Mouse (Mus musculus): ENCODE data around the gene Ccdc57. TPM values are rescaled to one million over a fixed set of nuclear protein-coding genes. Genes with fewer than 3 reads are reported as not detected.

The Ccdc57 gene
- total and polyA plus RNA-seq, 3 experiments = 2.5 to 4.2 (median 2.8) TPM

GRCm38 (mm10) chr11:120823551-120823947 lies 109.1 kb downstream of the Ccdc57 start:
- DNase-seq (ENCODE audit: low spot score) (peak; percentile 75), ATAC-seq (ENCODE audit: extremely low read depth, insufficient number of reproducible peaks, low FRiP score, poor library complexity, severe bottlenecking) (no peak)
- no peaks in the 10 kb centered on the region for H3K9me3 ChIP-seq (replicated peaks)
- H3K36me3 ChIP-seq (replicated peaks) = peaks cover 57% of the 10 kb centered on the region
- TF ChIP-seq CTCF (IDR thresholded peaks at IDR 0.05; ENCODE audit: low read depth, low read length) (no peak), GATA1 (IDR thresholded peaks at IDR 0.05; ENCODE audit: borderline replicate concordance, low read length) (no peak), TAL1 (conservative IDR thresholded peaks at IDR 0.05; ENCODE audit: low read depth, low read length) (no peak), GATA2 (IDR thresholded peaks at IDR 0.05; ENCODE audit: borderline replicate concordance, low read depth, low read length) (no peak)
- peak overlapping the region; percentile 85 for H3K4me3 ChIP-seq (ENCODE audit: low read depth, low read length)
- peaks cover 70% of the 10 kb centered on the region for H3K4me1 ChIP-seq (ENCODE audit: insufficient read depth, low read depth, low read length)
- H3K27me3 ChIP-seq (ENCODE audit: insufficient read depth, low read length) = peaks cover 10% of the 10 kb centered on the region

GRCm38 (mm10) chr11:120822831-120823550 lies 109.7 kb downstream of the Ccdc57 start:
- DNase-seq (ENCODE audit: low spot score) (peak; percentile 53), ATAC-seq (ENCODE audit: extremely low read depth, insufficient number of reproducible peaks, low FRiP score, poor library complexity, severe bottlenecking) (no peak)
- peaks cover 62% of the 10 kb centered on the region for H3K36me3 ChIP-seq (replicated peaks)
- peaks cover 76% of the 10 kb centered on the region for H3K4me1 ChIP-seq (ENCODE audit: insufficient read depth, low read depth, low read length)
- H3K9me3 ChIP-seq (replicated peaks) = no peaks in the 10 kb centered on the region
- H3K27me3 ChIP-seq (ENCODE audit: insufficient read depth, low read length) = peaks cover 4% of the 10 kb centered on the region
- TF ChIP-seq CTCF (IDR thresholded peaks at IDR 0.05; ENCODE audit: low read depth, low read length) (no peak), GATA1 (IDR thresholded peaks at IDR 0.05; ENCODE audit: borderline replicate concordance, low read length) (no peak), POLR2AphosphoS5 (IDR thresholded peaks at IDR 0.05; ENCODE audit: insufficient replicate concordance, low read depth, low read length) (peak; percentile 66; the same call in 1 of the 2 replicates), GATA2 (IDR thresholded peaks at IDR 0.05; ENCODE audit: borderline replicate concordance, low read depth, low read length) (no peak), TAL1 (conservative IDR thresholded peaks at IDR 0.05; ENCODE audit: low read depth, low read length) (no peak)
- peak overlapping the region; percentile 85 for H3K4me3 ChIP-seq (ENCODE audit: low read depth, low read length)

- no peaks in the 10 kb centered on the region for H3K9me3 ChIP-seq (replicated peaks)
- ATAC-seq (ENCODE audit: extremely low read depth, insufficient number of reproducible peaks, low FRiP score, poor library complexity, severe bottlenecking) (no peak), DNase-seq (ENCODE audit: low spot score) (no peak)
- peak overlapping the region; percentile 85 for H3K4me3 ChIP-seq (ENCODE audit: low read depth, low read length)
- peaks cover 79% of the 10 kb centered on the region for H3K4me1 ChIP-seq (ENCODE audit: insufficient read depth, low read depth, low read length)
- TF ChIP-seq TAL1 (conservative IDR thresholded peaks at IDR 0.05; ENCODE audit: low read depth, low read length) (no peak), GATA2 (IDR thresholded peaks at IDR 0.05; ENCODE audit: borderline replicate concordance, low read depth, low read length) (no peak), GATA1 (IDR thresholded peaks at IDR 0.05; ENCODE audit: borderline replicate concordance, low read length) (no peak), CTCF (IDR thresholded peaks at IDR 0.05; ENCODE audit: low read depth, low read length) (no peak), POLR2AphosphoS5 (IDR thresholded peaks at IDR 0.05; ENCODE audit: insufficient replicate concordance, low read depth, low read length) (no peak)
- no peaks in the 10 kb centered on the region for H3K27me3 ChIP-seq (ENCODE audit: insufficient read depth, low read length)
- H3K36me3 ChIP-seq (replicated peaks) = peaks cover 69% of the 10 kb centered on the region
Observed at GRCm38 (mm10) chr11:120822321-120822720, 110.4 kb downstream of the Ccdc57 start.

GRCm38 (mm10) chr11:120821076-120821922 lies 111.4 kb downstream of the Ccdc57 start:
- Histone ChIP-seq H3K9me3 (replicated peaks) (no peaks in the 10 kb centered on the region), H3K4me1 (ENCODE audit: insufficient read depth, low read depth, low read length) (peaks cover 88% of the 10 kb centered on the region), H3K4me3 (ENCODE audit: low read depth, low read length) (peak overlapping the region; percentile 85), H3K36me3 (replicated peaks) (peaks cover 77% of the 10 kb centered on the region), H3K27me3 (ENCODE audit: insufficient read depth, low read length) (no peaks in the 10 kb centered on the region)
- DNase-seq (ENCODE audit: low spot score) = peak; percentile 50
- TF ChIP-seq GATA1 (IDR thresholded peaks at IDR 0.05; ENCODE audit: borderline replicate concordance, low read length) (no peak), POLR2AphosphoS5 (IDR thresholded peaks at IDR 0.05; ENCODE audit: insufficient replicate concordance, low read depth, low read length) (no peak), TAL1 (conservative IDR thresholded peaks at IDR 0.05; ENCODE audit: low read depth, low read length) (no peak)
- ATAC-seq (ENCODE audit: extremely low read depth, insufficient number of reproducible peaks, low FRiP score, poor library complexity, severe bottlenecking) = no peak

GRCm38 (mm10) chr11:120820546-120820945 lies 112.1 kb downstream of the Ccdc57 start:
- DNase-seq (ENCODE audit: low spot score) = no peak
- no peaks in the 10 kb centered on the region for H3K9me3 ChIP-seq (replicated peaks)
- H3K36me3 ChIP-seq (replicated peaks) = peaks cover 79% of the 10 kb centered on the region
- H3K4me1 ChIP-seq (ENCODE audit: insufficient read depth, low read depth, low read length) = peaks cover 88% of the 10 kb centered on the region
- no peak for ATAC-seq (ENCODE audit: extremely low read depth, insufficient number of reproducible peaks, low FRiP score, poor library complexity, severe bottlenecking)
- TF ChIP-seq POLR2AphosphoS5 (IDR thresholded peaks at IDR 0.05; ENCODE audit: insufficient replicate concordance, low read depth, low read length) (no peak), GATA1 (IDR thresholded peaks at IDR 0.05; ENCODE audit: borderline replicate concordance, low read length) (no peak), GATA2 (IDR thresholded peaks at IDR 0.05; ENCODE audit: borderline replicate concordance, low read depth, low read length) (no peak), TAL1 (conservative IDR thresholded peaks at IDR 0.05; ENCODE audit: low read depth, low read length) (no peak), CTCF (IDR thresholded peaks at IDR 0.05; ENCODE audit: low read depth, low read length) (no peak)
- H3K4me3 ChIP-seq (ENCODE audit: low read depth, low read length) = peak overlapping the region; percentile 85; the same call in 1 of the 2 replicates
- H3K27me3 ChIP-seq (ENCODE audit: insufficient read depth, low read length) = no peaks in the 10 kb centered on the region

- no peaks in the 10 kb centered on the region for H3K27me3 ChIP-seq (ENCODE audit: insufficient read depth, low read length)
- ATAC-seq (ENCODE audit: extremely low read depth, insufficient number of reproducible peaks, low FRiP score, poor library complexity, severe bottlenecking) = no peak
- no peaks in the 10 kb centered on the region for H3K9me3 ChIP-seq (replicated peaks)
- H3K36me3 ChIP-seq (replicated peaks) = peaks cover 89% of the 10 kb centered on the region
- H3K4me1 ChIP-seq (ENCODE audit: insufficient read depth, low read depth, low read length) = peaks cover 87% of the 10 kb centered on the region
- TF ChIP-seq GATA1 (IDR thresholded peaks at IDR 0.05; ENCODE audit: borderline replicate concordance, low read length) = no peak
- TF ChIP-seq CTCF (IDR thresholded peaks at IDR 0.05; ENCODE audit: low read depth, low read length) = no peak
- no peak for TF ChIP-seq GATA2 (IDR thresholded peaks at IDR 0.05; ENCODE audit: borderline replicate concordance, low read depth, low read length)
- TF ChIP-seq TAL1 (conservative IDR thresholded peaks at IDR 0.05; ENCODE audit: low read depth, low read length) = no peak
- DNase-seq (ENCODE audit: low spot score) = no peak
- no peak overlapping the region for H3K4me3 ChIP-seq (ENCODE audit: low read depth, low read length)
Observed at GRCm38 (mm10) chr11:120819556-120819955, 113.1 kb downstream of the Ccdc57 start.
